Mouse (Mus musculus): ENCODE results near the gene Serp1.

GRCm38 (mm10) chr3:58508020-58508750 is 17.5 kb downstream of the Serp1 start:
- TF ChIP-seq CTCF (IDR thresholded peaks at IDR 0.05; ENCODE audit: control insufficient read depth, insufficient read depth, insufficient read length) (no peak), CEBPB (IDR thresholded peaks at IDR 0.05; ENCODE audit: low read depth) (no peak), USF1 (IDR thresholded peaks at IDR 0.05; ENCODE audit: low read depth) (no peak), MYOG (IDR thresholded peaks at IDR 0.05; ENCODE audit: control insufficient read depth, extremely low read depth, insufficient read length) (no peak), MAX (IDR thresholded peaks at IDR 0.05) (no peak)
